Mouse (Mus musculus) limb, embryonic 10.5 days (tissue): ENCODE data around the gene Matn4. TPM values are rescaled to one million over a fixed set of nuclear protein-coding genes. Genes with fewer than 3 reads are reported as not detected.

Source experiments
- DNase-seq: peaks from one replicate; pipeline ENCODE4 v3.0.0-alpha.2; 2017; ENCODE audit warnings: low spot score
- H3K27ac ChIP-seq: fragments of 300-500 bp; sonication (generic); 2 replicates; pipeline ENCODE4 v1.5.1; 2016; ENCODE audit warnings: mild to moderate bottlenecking
- H3K27me3 ChIP-seq: fragments of 300-500 bp; sonication (generic); 2 replicates; pipeline ENCODE4 v1.6.1; 2016; ENCODE audit warnings: low read depth, mild to moderate bottlenecking; ENCODE audit not compliant: poor library complexity, severe bottlenecking
- H3K36me3 ChIP-seq: fragments of 300-500 bp; sonication (generic); 2 replicates; pipeline ENCODE4 v1.6.1; 2016; ENCODE audit warnings: mild to moderate bottlenecking, moderate library complexity
- H3K4me1 ChIP-seq: fragments of 300-500 bp; sonication (generic); 2 replicates; pipeline ENCODE4 v1.6.1; 2016
- H3K4me3 ChIP-seq: fragments of 300-500 bp; sonication (generic); 2 replicates; pipeline ENCODE4 v1.5.1; 2016; ENCODE audit warnings: mild to moderate bottlenecking, moderate library complexity
- H3K9me3 ChIP-seq: fragments of 300-500 bp; sonication (generic); replicated peaks from 2 replicates; pipeline ENCODE4 v1.6.1; 2016; ENCODE audit warnings: mild to moderate bottlenecking
- WGBS: fragments of 180-500 bp; shearing (Covaris S2); methylation state at CpG from one replicate; pipeline ENCODE4 v1.1.7; 2016; 5-methylcytosine and 5-hydroxymethylcytosine counted together
- polyA plus RNA-seq: library from polyadenylated mRNA; unstranded; fragments of >200 nt; fragmentation: Nextera tagmentation; extraction: Ambion mirVana; gene quantifications from 2 replicates; pipeline ENCODE4 v1.2.1, GENCODE M21; 2016

The Matn4 gene
- polyA plus RNA-seq, 1 experiment from 2014 or later: 3.0 TPM

DNA sequence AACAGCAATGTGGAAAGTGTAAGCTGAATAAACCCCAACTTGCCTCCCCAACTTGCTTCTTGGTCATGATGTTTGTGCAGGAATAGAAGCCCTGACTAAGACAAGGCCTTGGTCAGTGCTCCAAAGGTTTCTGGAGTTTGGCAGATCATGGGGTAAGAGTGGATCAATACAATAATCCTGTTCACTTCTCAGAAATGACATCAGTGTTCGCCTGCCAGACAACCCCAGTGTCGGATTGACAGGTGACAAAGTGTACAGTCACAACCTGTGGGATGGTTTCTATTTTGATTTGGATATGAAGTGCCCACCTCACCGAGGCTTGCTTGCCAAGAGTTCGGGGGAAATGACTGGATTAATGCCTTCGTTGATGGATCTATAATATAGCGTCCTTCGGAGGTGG is 16.3 kb upstream of the Matn4 start:
- Histone ChIP-seq H3K36me3 (peaks cover 11% of the 10 kb centered on the region), H3K4me1 (peaks cover 30% of the 10 kb centered on the region), H3K9me3 (no peaks in the 10 kb centered on the region), H3K27me3 (no peaks in the 10 kb centered on the region), H3K4me3 (no peak overlapping the region), H3K27ac (no peak overlapping the region)
- WGBS: 90% methylated on average over 7 of the region's 7 CpGs
- DNase-seq: no peak

DNA sequence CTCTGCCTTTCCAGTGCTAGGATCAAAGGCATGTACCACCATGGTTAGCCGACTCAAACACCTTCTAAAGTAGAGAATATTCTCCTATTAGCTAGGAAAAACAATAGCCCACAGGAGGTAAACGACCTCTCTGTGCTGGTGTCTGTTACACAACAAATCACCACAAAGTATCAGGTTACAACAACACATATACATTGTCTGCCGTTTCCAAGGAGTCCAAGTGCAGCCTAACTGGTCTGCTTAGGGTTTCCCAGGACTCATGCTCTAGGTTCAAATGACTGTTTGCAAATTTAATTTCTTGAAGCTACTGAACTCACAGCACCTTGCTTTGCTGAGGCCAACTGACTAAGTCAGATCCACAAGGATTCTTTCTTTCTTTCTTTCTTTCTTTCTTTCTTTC is 14.5 kb upstream of the Matn4 start:
- WGBS: 4% methylated on average over 3 of the region's 3 CpGs
- Histone ChIP-seq H3K4me3 (no peak overlapping the region), H3K36me3 (peaks cover 11% of the 10 kb centered on the region), H3K27me3 (peaks cover 15% of the 10 kb centered on the region), H3K4me1 (peaks cover 23% of the 10 kb centered on the region), H3K27ac (peak overlapping the region; percentile 50; the same call in 1 of the 2 replicates), H3K9me3 (no peaks in the 10 kb centered on the region)
- no peak for DNase-seq

DNA sequence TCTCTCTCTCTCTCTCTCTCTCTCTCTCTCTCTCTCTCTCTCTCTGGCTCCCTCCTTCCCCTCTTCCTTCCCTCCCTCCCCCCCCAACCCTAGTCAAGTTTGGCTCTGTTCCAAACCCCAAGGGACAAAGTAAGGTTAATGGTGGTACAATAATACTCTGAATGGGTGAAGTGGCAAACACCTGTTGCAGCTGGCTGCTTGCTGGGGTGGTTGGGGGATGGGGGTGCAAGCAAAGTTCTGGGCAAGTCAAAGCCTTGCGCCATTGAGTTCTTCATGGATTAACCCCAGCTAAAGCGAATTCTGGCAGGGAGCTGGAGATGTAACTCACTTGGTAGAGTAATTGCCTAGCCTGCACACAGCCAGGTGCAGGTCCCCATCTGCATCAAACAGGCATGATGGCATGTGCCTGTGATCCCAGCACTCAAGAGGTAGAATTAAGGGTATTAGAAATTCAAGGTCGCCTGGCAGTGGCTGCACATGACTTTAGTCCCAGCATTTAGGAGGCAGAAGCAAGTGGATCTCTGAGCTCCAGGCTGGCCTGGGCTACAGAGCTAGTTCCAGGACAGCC is 13.4 kb upstream of the Matn4 start:
- H3K27me3 ChIP-seq: peaks cover 26% of the 10 kb centered on the region
- no peaks in the 10 kb centered on the region for H3K9me3 ChIP-seq
- DNase-seq: no peak
- H3K27ac ChIP-seq: 0 out of 2 replicates have a peak overlapping the region, but pooled peaks have one; percentile 50
- peaks cover 31% of the 10 kb centered on the region for H3K4me1 ChIP-seq
- peaks cover 1% of the 10 kb centered on the region; the same call in 1 of the 2 replicates for H3K36me3 ChIP-seq
- WGBS: 33% methylated on average over 3 of the region's 3 CpGs
- no peak overlapping the region for H3K4me3 ChIP-seq

DNA sequence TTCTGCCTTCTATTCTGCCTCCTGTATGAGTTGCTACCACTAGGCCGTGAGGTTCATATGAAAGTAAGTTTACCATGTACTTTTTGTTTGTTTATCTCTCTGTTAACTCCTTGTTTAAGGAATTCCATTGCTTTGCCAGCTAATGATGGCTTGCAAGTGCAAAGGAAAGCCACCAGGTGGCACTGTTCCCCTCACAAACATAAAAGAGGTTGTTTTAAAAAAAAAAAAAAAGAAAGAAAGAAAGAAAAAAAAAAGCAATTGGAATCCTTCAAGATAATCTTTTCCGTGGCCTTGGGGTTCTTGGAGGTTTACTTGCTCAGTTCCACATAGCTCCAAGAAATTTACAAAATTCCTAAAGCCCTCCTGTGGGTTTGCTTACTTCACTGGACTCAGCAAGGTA is 12.2 kb upstream of the Matn4 start:
- WGBS: 2% methylated on average over 2 of the region's 2 CpGs
- H3K36me3 ChIP-seq: no peaks in the 10 kb centered on the region
- peaks cover 31% of the 10 kb centered on the region for H3K4me1 ChIP-seq
- no peak overlapping the region for H3K27ac ChIP-seq
- no peaks in the 10 kb centered on the region for H3K9me3 ChIP-seq
- DNase-seq: peak; percentile 52
- peaks cover 38% of the 10 kb centered on the region for H3K27me3 ChIP-seq
- no peak overlapping the region for H3K4me3 ChIP-seq

DNA sequence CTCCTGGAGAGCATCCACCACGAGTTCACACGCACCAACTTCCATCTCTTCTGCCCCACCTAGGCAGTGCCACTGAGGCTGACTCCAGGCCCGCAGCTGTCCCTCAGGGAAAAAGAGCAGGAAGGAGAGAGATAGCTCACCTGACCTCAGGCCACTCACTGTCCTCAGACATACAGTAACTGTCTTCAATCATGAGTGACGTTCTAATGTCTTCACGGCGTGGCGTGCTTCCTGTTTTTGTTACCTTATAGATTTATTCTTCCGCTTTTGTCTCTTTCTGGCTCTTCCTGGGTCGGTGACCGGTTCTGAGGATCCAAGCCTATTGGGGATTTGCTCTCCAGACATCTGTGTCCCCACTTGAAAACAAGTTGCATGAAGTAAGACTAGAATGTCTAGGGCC is 9.6 kb upstream of the Matn4 start:
- Histone ChIP-seq H3K27me3 (peaks cover 55% of the 10 kb centered on the region), H3K27ac (no peak overlapping the region; the same call in 1 of the 2 replicates), H3K36me3 (no peaks in the 10 kb centered on the region), H3K9me3 (no peaks in the 10 kb centered on the region), H3K4me3 (peak overlapping the region; percentile 29), H3K4me1 (peaks cover 24% of the 10 kb centered on the region)
- WGBS: 75% methylated on average over 10 of the region's 10 CpGs
- DNase-seq: no peak

DNA sequence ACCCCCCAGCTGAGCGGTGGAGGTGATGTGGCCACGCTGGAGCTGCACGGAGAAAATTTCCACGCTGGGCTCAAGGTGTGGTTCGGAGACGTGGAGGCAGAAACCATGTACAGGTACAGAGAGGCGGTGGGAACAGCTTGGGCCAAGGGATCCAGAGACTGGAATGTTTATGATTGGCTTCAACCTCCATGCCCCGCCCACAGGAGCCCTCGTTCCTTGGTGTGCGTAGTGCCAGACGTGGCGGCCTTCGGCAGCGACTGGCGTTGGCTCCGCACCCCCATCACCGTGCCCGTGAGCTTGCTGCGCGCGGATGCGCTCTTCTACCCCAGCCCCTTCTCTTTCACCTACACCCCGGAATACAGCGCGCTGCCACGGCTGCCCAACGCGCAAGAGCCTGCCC is 9.2 kb upstream of the Matn4 start:
- Histone ChIP-seq H3K36me3 (no peaks in the 10 kb centered on the region), H3K27me3 (peaks cover 59% of the 10 kb centered on the region), H3K9me3 (no peaks in the 10 kb centered on the region), H3K4me1 (peaks cover 20% of the 10 kb centered on the region), H3K27ac (no peak overlapping the region; the same call in 1 of the 2 replicates), H3K4me3 (peak overlapping the region; percentile 29)
- WGBS: 28% methylated on average over 28 of the region's 28 CpGs
- no peak for DNase-seq

DNA sequence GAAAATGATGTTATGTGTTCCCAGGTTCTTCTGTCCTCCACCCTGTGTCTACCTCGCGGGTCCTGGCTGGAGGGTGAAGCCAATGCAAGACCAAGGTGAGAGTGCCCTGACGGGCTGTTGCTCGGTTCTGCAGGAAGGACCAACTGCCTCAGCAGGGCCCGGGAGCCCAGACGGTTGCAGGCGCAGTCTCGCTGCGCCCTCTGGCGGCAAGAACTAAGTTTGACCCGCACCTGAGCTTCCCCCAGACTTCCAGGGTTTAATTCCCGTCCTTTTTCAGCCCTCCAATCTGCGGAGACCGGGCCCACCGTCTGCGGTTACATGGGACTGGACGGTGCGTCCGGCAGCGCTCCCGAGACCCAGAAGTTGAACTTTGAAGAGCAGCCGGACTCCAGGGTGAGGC is 2.7 kb upstream of the Matn4 start:
- WGBS: 1% methylated on average over 22 of the region's 22 CpGs
- Histone ChIP-seq H3K9me3 (no peaks in the 10 kb centered on the region), H3K36me3 (no peaks in the 10 kb centered on the region), H3K4me1 (peaks cover 35% of the 10 kb centered on the region), H3K27ac (no peak overlapping the region), H3K27me3 (peaks cover 91% of the 10 kb centered on the region), H3K4me3 (no peak overlapping the region; the same call in 1 of the 2 replicates)
- peak; percentile 90 for DNase-seq

DNA sequence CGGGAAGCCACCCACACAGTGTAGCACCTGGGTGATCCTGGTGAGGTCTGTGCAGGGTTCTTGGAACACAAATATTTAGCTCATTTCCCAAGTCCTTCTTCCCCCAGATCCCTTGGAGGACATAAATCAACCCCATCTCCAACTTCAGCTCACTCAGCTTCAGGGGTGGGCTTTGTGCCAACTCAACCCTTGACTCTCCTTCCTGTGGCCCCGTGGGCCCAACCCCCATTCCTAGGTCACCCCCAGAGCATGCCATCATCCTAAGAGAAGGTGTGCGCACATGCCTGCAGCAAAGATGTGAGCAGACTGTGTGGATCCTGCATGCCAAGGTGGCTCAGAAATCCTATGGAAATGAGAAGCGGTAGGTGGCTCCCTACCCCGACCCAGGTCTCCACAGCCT is 559 bp upstream of the Matn4 start:
- WGBS: 33% methylated on average over 5 of the region's 5 CpGs
- H3K27me3 ChIP-seq: peaks cover 100% of the 10 kb centered on the region
- H3K27ac ChIP-seq: no peak overlapping the region
- H3K4me3 ChIP-seq: no peak overlapping the region
- H3K4me1 ChIP-seq: peaks cover 40% of the 10 kb centered on the region
- no peaks in the 10 kb centered on the region for H3K36me3 ChIP-seq
- H3K9me3 ChIP-seq: no peaks in the 10 kb centered on the region
- DNase-seq: no peak

DNA sequence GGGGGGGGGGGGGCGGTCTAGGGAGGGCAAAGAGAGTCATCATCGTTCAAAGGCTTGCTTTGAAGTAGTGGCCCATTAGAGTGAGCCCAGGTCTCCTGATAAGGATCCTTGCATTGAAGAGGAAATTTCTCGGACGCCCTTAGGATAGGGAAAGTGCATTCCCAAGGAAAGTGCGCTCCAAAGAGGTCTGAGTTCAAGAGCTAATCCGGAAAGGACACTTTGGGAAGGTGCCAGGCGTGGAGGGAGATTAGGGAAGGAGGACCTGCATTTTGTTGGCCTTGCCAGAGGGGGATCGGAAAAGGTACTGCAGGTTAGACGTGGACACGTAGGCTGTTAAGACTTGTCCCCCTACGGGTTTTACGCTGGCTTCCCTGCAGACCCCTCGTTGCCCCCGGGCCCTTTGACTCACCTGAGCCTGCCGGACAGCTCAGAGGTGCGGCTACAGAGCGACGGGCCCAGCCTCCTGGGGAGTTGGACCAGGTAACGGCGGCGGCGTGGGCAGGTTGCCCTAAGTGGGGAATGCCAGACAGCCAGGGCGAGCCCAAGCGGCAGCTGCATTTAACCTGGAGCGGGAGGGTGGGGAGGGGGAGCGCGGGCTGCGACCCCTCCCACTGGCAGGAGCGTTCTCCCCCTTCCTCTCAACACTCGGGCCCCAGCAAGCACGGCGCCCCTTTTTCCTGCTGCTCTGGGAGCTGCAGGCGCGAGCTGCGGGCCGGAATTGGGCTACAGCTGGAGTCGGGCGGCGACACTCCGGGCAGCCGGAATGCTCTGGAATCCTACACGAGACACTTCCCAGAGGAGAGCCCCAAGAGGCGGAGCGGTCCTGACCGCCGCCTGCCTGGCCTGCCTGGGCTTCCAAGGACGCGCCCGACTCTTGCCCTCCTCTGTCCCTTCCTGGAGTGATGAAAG is 624 bp downstream of the Matn4 start:
- Histone ChIP-seq H3K27me3 (peaks cover 100% of the 10 kb centered on the region), H3K4me1 (peaks cover 44% of the 10 kb centered on the region), H3K4me3 (peak overlapping the region; percentile 49), H3K9me3 (no peaks in the 10 kb centered on the region), H3K27ac (peak overlapping the region; percentile 9; the same call in 1 of the 2 replicates), H3K36me3 (no peaks in the 10 kb centered on the region)
- DNase-seq: peak; percentile 70
- under 1% methylated on average over 48 of the region's 49 CpGs for WGBS

DNA sequence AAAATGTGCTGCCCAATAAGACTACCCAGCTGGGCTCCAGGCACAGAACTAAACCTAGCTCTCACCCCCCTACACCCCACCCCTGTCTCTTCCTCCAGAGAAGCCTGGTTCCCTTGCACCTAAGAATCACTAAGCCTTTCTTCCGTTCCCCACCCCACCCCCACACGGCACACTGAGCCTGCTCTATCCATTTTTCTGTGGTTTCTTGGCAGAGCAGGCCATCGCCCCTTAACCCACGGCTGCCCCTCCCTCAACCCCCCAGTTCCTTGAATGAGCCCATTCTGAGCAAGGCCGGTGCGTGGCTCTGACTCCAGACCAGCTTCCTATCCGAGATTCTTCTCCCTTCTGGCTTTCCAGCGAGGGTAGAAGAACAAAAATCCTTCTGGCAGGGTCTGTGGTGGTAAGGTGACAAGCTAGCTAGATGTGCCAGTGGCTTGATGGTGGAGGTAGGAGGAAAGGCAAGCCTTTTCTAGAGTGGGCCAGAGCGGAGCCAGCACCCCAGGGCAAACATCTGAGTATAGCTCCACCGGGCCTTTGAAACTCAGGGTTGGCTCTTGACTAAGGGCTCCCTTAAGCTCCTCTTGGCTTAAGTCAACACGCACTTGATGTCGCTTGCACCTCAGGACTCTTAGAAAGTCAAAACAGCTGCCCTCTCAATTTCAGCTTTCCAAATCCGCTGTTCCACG is 1.4 kb downstream of the Matn4 start:
- Histone ChIP-seq H3K9me3 (no peaks in the 10 kb centered on the region), H3K27me3 (peaks cover 100% of the 10 kb centered on the region), H3K4me1 (peaks cover 44% of the 10 kb centered on the region), H3K36me3 (no peaks in the 10 kb centered on the region), H3K27ac (no peak overlapping the region), H3K4me3 (peak overlapping the region; percentile 49; the same call in 1 of the 2 replicates)
- no peak for DNase-seq
- 8% methylated on average over 14 of the region's 14 CpGs for WGBS

DNA sequence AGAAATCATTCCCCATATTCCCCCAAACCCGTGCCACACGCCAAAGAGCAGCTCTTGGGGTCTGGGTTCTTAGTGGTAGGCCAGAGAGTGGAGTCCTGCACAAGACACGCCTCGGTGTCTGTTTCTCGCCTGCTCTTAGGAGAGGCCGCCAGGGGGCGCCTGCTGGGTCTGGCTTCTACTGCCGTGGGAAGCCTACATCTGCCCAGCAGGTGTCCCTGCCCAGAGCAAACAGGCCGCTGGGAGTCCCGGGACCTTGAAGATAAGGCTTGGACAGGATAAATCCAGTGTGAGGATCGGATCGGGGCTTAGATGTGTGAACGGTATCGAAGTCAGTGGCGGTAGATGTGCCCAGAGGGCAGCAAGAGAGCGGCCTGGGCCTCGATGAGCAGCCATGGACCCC is 2.1 kb downstream of the Matn4 start, which contains the start of gene Rbpjl:
Gene Rbpjl, plus strand, starts transcription at position 236 of the 400 bp plus-strand sequence.
- Histone ChIP-seq H3K4me1 (peaks cover 42% of the 10 kb centered on the region), H3K27ac (no peak within 1 kb of the TSS), H3K36me3 (no peaks in the 10 kb centered on the region), H3K27me3 (peaks cover 100% of the 10 kb centered on the region), H3K4me3 (peak within 1 kb of the TSS; percentile 49), H3K9me3 (no peaks in the 10 kb centered on the region; the same call in 1 of the 2 replicates)
- WGBS: 2% methylated on average over 17 of the region's 17 CpGs
- peak; percentile 88 for DNase-seq

DNA sequence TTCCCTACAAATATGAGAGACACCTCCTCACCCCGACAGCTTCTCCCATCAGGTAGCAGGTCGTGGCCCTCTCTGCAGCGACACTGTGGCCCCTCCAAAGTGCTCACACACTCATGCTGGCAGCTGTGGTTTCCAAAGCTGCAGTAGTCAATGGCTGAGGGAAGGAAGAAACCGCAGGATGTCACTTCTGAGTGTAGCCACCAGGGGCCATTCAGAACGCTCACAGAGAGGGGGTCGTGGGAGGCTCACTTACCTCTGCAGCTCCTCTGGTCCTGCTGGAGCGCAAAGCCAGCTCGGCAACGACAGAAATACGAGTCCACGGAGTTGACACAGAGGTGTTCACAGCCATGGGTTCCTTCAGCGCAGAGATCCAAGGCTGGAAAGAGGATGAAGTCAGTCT is 8.0 kb downstream of the Matn4 start:
- Histone ChIP-seq H3K36me3 (no peaks in the 10 kb centered on the region), H3K4me1 (peaks cover 8% of the 10 kb centered on the region), H3K27ac (no peak overlapping the region), H3K4me3 (no peak overlapping the region), H3K27me3 (peaks cover 54% of the 10 kb centered on the region), H3K9me3 (no peaks in the 10 kb centered on the region; the same call in 1 of the 2 replicates)
- DNase-seq: no peak
- WGBS: 73% methylated on average over 12 of the region's 12 CpGs
